Mouse (Mus musculus) yolk sac, embryonic 10.5 days (tissue): ENCODE measurements around the gene Kdelr2.

ENCODE experiments used
- DNase-seq: peaks from one replicate; pipeline ENCODE4 v3.0.0-alpha.2; 2017; ENCODE audit warnings: low spot score

Gene Kdelr2

GRCm38 (mm10) chr5:143471165-143471546 lies 67.5 kb downstream of the Kdelr2 start:
- no peak for DNase-seq
